Mouse (Mus musculus): Measurements from ENCODE around the gene Cfap61. TPM values are rescaled to one million over a fixed set of nuclear protein-coding genes. Genes with fewer than 3 reads are reported as not detected.

Cfap61 gene
- polyA plus RNA-seq, 1 experiment from 2014 or later: 3.1 TPM

DNA sequence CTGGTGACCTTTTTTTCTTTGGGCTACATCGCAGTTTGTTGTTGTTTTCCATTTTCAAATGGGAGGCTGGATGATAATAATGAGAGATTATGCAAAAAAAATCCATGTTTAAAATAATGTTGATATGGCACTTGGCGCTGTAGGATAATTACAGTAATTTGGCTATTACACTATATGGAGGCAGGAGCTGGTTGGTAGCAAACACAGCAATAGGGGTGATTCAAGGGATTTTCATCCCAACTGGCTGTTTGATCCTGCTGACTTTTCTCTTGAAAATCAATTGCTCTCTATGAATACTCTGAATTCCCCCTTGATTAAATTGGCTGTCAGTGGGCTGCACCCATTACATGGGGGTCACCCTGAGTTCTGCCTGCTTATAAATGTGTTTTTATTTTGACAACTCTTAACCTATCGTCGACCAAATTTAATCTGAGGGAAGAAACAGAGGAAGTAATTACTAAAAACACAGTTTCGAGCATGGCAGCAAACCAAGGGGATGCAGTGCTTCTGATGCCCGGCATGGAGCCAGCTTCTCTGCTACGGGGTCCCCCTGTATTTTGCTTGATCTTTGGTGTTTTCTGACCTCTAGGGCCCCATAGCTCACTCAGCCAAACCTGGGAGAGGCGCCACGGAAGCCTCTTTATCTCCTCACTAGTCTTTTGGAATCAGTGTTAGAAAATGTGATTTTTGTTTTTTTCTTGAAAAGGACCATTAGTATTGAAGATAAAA is 47.9 kb downstream of the Cfap61 start:
- no peaks in the 10 kb centered on the region; the same call in none of the 2 replicates for H3K4me1 ChIP-seq (ENCODE audit: control insufficient read depth, insufficient read depth, low read length)
- no peak overlapping the region for H3K4me3 ChIP-seq (ENCODE audit: low read depth, low read length)
- H3K36me3 ChIP-seq (ENCODE audit: control insufficient read depth, insufficient read depth, low read length): no peaks in the 10 kb centered on the region
- ATAC-seq (ENCODE audit: insufficient read depth, low FRiP score, low TSS enrichment): no peak
- 73% methylated on average over 9 of the region's 9 CpGs for WGBS
- H3K9me3 ChIP-seq (ENCODE audit: control insufficient read depth, low read length): no peaks in the 10 kb centered on the region
- no peaks in the 10 kb centered on the region for H3K27me3 ChIP-seq (ENCODE audit: control insufficient read depth, insufficient read depth, low read length)
- no peak overlapping the region for H3K27ac ChIP-seq (ENCODE audit: low read depth, low read length)
- no peak overlapping the region for H3K4me2 ChIP-seq (ENCODE audit: low read depth)
- no peak overlapping the region for H3K9ac ChIP-seq (ENCODE audit: low read length)
- DNase-seq (ENCODE audit: low spot score): no peak

DNA sequence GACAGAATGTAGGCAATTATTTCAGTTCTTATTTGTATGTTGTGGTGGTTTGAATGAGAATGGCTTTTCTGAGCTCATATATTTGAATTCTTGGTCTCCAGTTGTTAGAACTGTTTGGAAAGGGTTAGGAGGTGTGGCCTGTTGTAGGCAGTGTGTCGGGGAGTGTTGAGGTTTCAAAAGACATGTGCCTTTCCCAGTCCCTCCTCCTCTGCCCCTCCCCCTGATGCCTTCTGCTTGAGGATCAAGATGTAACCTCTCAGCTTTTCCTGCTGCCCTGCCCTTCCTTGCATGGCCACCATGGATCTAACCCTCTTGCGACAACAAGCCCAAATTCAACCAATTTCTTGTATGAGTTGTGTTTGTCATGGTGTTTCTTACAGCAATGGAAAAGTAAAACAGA is 53.2 kb downstream of the Cfap61 start:
- no peaks in the 10 kb centered on the region for H3K27me3 ChIP-seq (ENCODE audit: control insufficient read depth, insufficient read depth, low read length)
- H3K4me3 ChIP-seq (ENCODE audit: low read depth, low read length): no peak overlapping the region
- H3K9me3 ChIP-seq (ENCODE audit: control insufficient read depth, low read length): no peaks in the 10 kb centered on the region
- no peaks in the 10 kb centered on the region for H3K4me1 ChIP-seq (ENCODE audit: control insufficient read depth, insufficient read depth, low read length)
- H3K27ac ChIP-seq (ENCODE audit: low read depth, low read length): no peak overlapping the region
- no peaks in the 10 kb centered on the region for H3K36me3 ChIP-seq (ENCODE audit: control insufficient read depth, insufficient read depth, low read length)
- H3K4me2 ChIP-seq (ENCODE audit: low read depth): no peak overlapping the region
- no peak overlapping the region for H3K9ac ChIP-seq (ENCODE audit: low read length)
- no peak for ATAC-seq (ENCODE audit: insufficient read depth, low FRiP score, low TSS enrichment)
- WGBS: 72% methylated on average over 2 of the region's 2 CpGs
- DNase-seq (ENCODE audit: low spot score): no peak

DNA sequence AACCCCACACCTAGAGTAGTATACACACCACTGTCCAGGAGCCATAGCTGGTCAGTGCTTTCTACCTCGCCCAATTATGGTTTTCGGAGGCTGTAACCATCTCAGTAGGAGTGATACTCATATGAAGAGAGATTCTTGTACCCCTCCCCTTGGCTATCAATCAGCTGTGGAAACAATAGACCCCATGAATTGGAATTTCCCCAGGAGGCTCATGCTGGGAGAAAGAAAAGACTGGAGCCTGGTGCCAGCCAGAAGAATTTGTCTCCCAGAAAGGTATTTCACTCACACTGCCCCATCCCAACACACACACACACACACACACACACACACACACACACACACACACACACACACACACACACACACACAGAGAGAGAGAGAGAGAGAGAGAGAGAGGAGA is 55.9 kb downstream of the Cfap61 start:
- no peak for ATAC-seq (ENCODE audit: insufficient read depth, low FRiP score, low TSS enrichment)
- 81% methylated on average over 2 of the region's 2 CpGs for WGBS

DNA sequence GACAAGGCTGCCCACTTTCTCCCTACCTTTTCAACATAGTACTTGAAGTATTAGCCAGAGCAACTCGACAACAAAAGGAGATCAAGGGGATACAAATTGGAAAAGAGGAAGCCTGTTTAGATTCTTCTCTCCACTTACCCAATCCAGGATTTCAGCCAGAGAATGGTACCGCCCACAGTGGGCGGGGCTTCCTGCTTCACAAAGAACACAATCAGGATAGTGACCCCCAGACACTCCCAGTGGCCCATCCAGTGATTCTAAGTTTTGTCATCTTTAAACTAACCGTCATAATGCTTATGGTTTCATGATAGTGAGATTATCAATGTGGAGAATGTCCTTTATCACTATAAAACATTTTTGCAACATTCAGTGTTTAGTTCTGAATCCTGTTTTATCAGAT is 61.9 kb downstream of the Cfap61 start:
- H3K4me2 ChIP-seq (ENCODE audit: low read depth): no peak overlapping the region
- no peak for ATAC-seq (ENCODE audit: insufficient read depth, low FRiP score, low TSS enrichment)
- WGBS: 72% methylated on average over 4 of the region's 4 CpGs
- H3K27ac ChIP-seq (ENCODE audit: low read depth, low read length): no peak overlapping the region
- H3K36me3 ChIP-seq (ENCODE audit: control insufficient read depth, insufficient read depth, low read length): no peaks in the 10 kb centered on the region
- no peaks in the 10 kb centered on the region for H3K9me3 ChIP-seq (ENCODE audit: control insufficient read depth, low read length)
- no peaks in the 10 kb centered on the region for H3K27me3 ChIP-seq (ENCODE audit: control insufficient read depth, insufficient read depth, low read length)
- no peak overlapping the region for H3K4me3 ChIP-seq (ENCODE audit: low read depth, low read length)
- no peak overlapping the region for H3K9ac ChIP-seq (ENCODE audit: low read length)
- no peaks in the 10 kb centered on the region for H3K4me1 ChIP-seq (ENCODE audit: control insufficient read depth, insufficient read depth, low read length)
- no peak for DNase-seq (ENCODE audit: low spot score)

More for the DNA sequence above, 55.9 kb downstream of the Cfap61 start:
- no peak overlapping the region for H3K4me2 ChIP-seq (ENCODE audit: low read depth)
- no peaks in the 10 kb centered on the region for H3K36me3 ChIP-seq (ENCODE audit: control insufficient read depth, insufficient read depth, low read length)
- no peak overlapping the region for H3K9ac ChIP-seq (ENCODE audit: low read length)
- DNase-seq (ENCODE audit: low spot score): no peak
- H3K4me1 ChIP-seq (ENCODE audit: control insufficient read depth, insufficient read depth, low read length): no peaks in the 10 kb centered on the region
- H3K9me3 ChIP-seq (ENCODE audit: control insufficient read depth, low read length): no peaks in the 10 kb centered on the region
- H3K4me3 ChIP-seq (ENCODE audit: low read depth, low read length): no peak overlapping the region
- no peak overlapping the region for H3K27ac ChIP-seq (ENCODE audit: low read depth, low read length)
- H3K27me3 ChIP-seq (ENCODE audit: control insufficient read depth, insufficient read depth, low read length): no peaks in the 10 kb centered on the region

DNA sequence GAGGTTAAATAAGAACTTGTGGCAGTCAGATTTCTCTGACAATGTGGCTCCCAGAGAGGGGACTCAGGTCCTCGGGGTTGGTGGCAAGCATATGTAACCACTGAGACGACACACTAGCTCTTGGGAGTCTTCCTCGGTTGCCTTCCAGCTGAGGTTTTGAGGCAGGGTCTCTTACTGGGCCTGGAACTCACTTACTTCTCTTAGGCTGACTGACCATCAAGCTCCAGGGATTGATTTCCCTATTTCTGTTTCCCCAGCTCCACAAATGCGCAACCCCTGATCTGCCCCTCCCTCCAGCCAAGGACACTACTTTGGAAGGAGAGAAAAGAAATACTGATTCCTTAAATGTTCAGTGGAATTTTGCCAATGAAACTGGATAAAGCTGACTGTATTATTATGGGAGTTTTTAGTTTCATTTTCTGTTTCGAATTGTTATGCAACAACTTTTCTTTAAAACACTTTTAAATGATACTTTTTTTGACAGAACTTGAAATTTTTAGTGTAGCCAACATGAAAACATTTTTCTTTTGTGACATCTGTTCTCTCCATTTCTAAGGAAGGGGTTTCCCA is 63.5 kb downstream of the Cfap61 start:
- no peak overlapping the region for H3K4me3 ChIP-seq (ENCODE audit: low read depth, low read length)
- H3K4me1 ChIP-seq (ENCODE audit: control insufficient read depth, insufficient read depth, low read length): no peaks in the 10 kb centered on the region
- no peaks in the 10 kb centered on the region for H3K36me3 ChIP-seq (ENCODE audit: control insufficient read depth, insufficient read depth, low read length)
- no peaks in the 10 kb centered on the region for H3K27me3 ChIP-seq (ENCODE audit: control insufficient read depth, insufficient read depth, low read length)
- no peak overlapping the region for H3K27ac ChIP-seq (ENCODE audit: low read depth, low read length)
- H3K9ac ChIP-seq (ENCODE audit: low read length): no peak overlapping the region
- no peak for DNase-seq (ENCODE audit: low spot score)
- no peak for ATAC-seq (ENCODE audit: insufficient read depth, low FRiP score, low TSS enrichment)
- no peaks in the 10 kb centered on the region for H3K9me3 ChIP-seq (ENCODE audit: control insufficient read depth, low read length)
- no peak overlapping the region for H3K4me2 ChIP-seq (ENCODE audit: low read depth)
- WGBS: 84% methylated on average over 5 of the region's 5 CpGs

DNA sequence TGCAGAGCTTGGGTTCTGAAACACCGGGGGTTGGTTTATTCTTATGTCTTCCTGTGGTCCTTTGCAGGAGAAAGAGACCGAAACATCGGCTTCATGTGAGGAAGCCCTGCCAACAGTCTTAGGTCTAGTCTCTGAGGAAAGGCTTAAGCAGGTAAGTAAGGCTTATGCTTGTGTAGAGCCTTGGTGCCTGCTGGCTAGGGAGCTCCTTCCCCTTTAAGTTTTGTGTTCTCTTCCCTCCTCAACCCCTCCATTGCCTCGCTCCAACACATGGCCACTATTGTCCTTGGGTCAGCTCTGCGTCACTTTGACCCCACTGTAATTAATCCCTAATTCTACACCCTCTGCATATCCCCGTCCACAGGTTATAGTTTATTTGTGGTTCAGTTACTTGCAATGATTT is 74.2 kb downstream of the Cfap61 start:
- ATAC-seq (ENCODE audit: insufficient read depth, low FRiP score, low TSS enrichment): no peak
- Histone ChIP-seq H3K4me1 (ENCODE audit: control insufficient read depth, insufficient read depth, low read length) (no peaks in the 10 kb centered on the region), H3K4me2 (ENCODE audit: low read depth) (no peak overlapping the region), H3K9ac (ENCODE audit: low read length) (no peak overlapping the region), H3K36me3 (ENCODE audit: control insufficient read depth, insufficient read depth, low read length) (no peaks in the 10 kb centered on the region), H3K9me3 (ENCODE audit: control insufficient read depth, low read length) (no peaks in the 10 kb centered on the region), H3K4me3 (ENCODE audit: low read depth, low read length) (no peak overlapping the region), H3K27ac (ENCODE audit: low read depth, low read length) (no peak overlapping the region), H3K27me3 (ENCODE audit: control insufficient read depth, insufficient read depth, low read length) (no peaks in the 10 kb centered on the region)
- 84% methylated on average over 6 of the region's 6 CpGs for WGBS
- no peak for DNase-seq (ENCODE audit: low spot score)

DNA sequence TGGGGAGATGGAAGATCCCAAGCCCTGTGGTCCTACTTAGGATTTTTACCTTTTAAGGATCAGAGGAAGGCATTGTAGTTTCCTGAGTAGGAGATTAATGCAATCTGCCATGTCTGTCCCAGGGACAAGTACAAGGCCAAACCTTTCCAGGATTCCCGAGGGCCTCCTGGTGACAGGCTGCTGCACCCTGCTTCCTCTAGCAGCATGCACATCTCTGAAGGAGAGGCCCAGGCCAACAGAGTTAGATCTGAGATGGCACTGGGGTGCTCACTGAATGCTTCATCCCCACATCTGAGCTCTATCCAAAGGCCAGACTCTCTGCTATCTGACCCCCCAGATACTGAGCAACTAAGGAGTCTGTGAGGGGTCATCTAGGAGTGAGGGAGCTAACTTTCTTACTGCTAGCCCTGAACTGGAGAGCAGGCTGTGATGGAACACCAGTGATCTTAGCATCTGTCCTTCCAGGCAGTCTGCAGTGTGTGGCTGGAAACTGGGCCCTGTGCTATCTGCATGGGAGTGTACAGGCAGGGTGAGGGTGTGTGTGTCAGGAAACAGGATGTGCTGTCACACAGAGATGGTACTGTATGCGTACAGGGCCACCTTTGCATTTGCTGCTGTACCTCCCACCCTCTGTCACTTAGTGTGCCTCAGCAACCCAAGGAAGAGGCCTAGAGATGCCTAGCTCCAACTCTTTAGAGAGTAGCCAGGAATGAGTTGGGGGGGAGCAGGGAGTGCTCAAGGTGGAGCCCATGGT is 75.2 kb downstream of the Cfap61 start:
- no peaks in the 10 kb centered on the region for H3K9me3 ChIP-seq (ENCODE audit: control insufficient read depth, low read length)
- DNase-seq (ENCODE audit: low spot score) (no peak), ATAC-seq (ENCODE audit: insufficient read depth, low FRiP score, low TSS enrichment) (no peak)
- H3K4me2 ChIP-seq (ENCODE audit: low read depth): no peak overlapping the region
- H3K27ac ChIP-seq (ENCODE audit: low read depth, low read length): no peak overlapping the region
- WGBS: 79% methylated on average over 2 of the region's 2 CpGs
- H3K4me3 ChIP-seq (ENCODE audit: low read depth, low read length): no peak overlapping the region
- H3K27me3 ChIP-seq (ENCODE audit: control insufficient read depth, insufficient read depth, low read length): no peaks in the 10 kb centered on the region
- H3K36me3 ChIP-seq (ENCODE audit: control insufficient read depth, insufficient read depth, low read length): no peaks in the 10 kb centered on the region
- no peaks in the 10 kb centered on the region for H3K4me1 ChIP-seq (ENCODE audit: control insufficient read depth, insufficient read depth, low read length)
- H3K9ac ChIP-seq (ENCODE audit: low read length): no peak overlapping the region

DNA sequence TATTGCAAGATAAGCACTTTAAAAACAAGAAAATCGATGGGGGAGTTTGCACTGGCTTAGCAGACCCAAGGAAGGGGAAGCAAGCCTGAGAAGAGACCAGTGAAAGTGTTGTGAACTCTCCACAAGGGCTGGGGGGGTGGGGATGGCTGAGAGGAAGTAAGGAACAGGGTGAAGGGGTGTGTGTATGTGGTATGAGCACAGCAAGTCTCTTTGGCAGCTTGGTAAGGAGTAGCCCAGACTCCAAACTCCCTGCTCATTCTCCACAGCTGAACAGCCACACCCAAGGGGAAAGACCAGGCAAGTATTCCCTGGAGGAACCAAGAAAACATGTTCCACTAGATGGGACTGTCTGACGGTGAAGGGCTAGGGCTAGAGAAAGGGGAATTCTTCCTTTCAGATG is 76.2 kb downstream of the Cfap61 start:
- no peak overlapping the region for H3K27ac ChIP-seq (ENCODE audit: low read depth, low read length)
- H3K36me3 ChIP-seq (ENCODE audit: control insufficient read depth, insufficient read depth, low read length): no peaks in the 10 kb centered on the region
- no peak overlapping the region for H3K4me2 ChIP-seq (ENCODE audit: low read depth)
- ATAC-seq (ENCODE audit: insufficient read depth, low FRiP score, low TSS enrichment) (no peak), DNase-seq (ENCODE audit: low spot score) (no peak)
- no peak overlapping the region for H3K9ac ChIP-seq (ENCODE audit: low read length)
- H3K4me3 ChIP-seq (ENCODE audit: low read depth, low read length): no peak overlapping the region
- H3K9me3 ChIP-seq (ENCODE audit: control insufficient read depth, low read length): no peaks in the 10 kb centered on the region
- WGBS: 56% methylated on average over 2 of the region's 2 CpGs
- H3K4me1 ChIP-seq (ENCODE audit: control insufficient read depth, insufficient read depth, low read length): no peaks in the 10 kb centered on the region
- no peaks in the 10 kb centered on the region for H3K27me3 ChIP-seq (ENCODE audit: control insufficient read depth, insufficient read depth, low read length)
